ENCODE assay signal across 9 mouse cellular contexts in genomic region chr2:91455826-91456225, GRCm38 (mm10). TPM values are rescaled to one million over a fixed set of nuclear protein-coding genes. Genes with fewer than 3 reads are reported as not detected.
DNase-seq lines count a peak whose midpoint lies in the region; ATAC-seq lines count a peak whose summit lies in the region.
"Had no signal": no experiment of that assay in that cellular context is flagged by ENCODE, and none has a peak within 500 bp of the region (broad histone marks: within the 10 kb centered on the region; RNA-seq: fewer than 3 reads in every experiment).

No protein-coding gene starts in this region.

- 0 out of 2 replicates have a peak, but pooled peaks cover 4% of the 10 kb centered on the region for H3K27me3 ChIP-seq in hindbrain, embryonic 15.5 days
- no peaks in the 10 kb centered on the region for H3K27me3 ChIP-seq in hindbrain, embryonic 10.5 days (ENCODE audit: insufficient read depth, poor library complexity, severe bottlenecking)
- H3K27me3 ChIP-seq in embryonic facial prominence, embryonic 14.5 days (replicated peaks; ENCODE audit: control insufficient read depth, insufficient read depth, low read length), result no peaks in the 10 kb centered on the region
- H3K27me3 ChIP-seq: limb, embryonic 15.5 days had no signal

- H3K36me3 ChIP-seq in hindbrain, embryonic 15.5 days, result no peaks in the 10 kb centered on the region
- H3K36me3 ChIP-seq in hindbrain, embryonic 10.5 days, result peaks cover 6% of the 10 kb centered on the region; the same call in 1 of the 2 replicates
- no peaks in the 10 kb centered on the region for H3K36me3 ChIP-seq in embryonic facial prominence, embryonic 14.5 days (ENCODE audit: control insufficient read depth, insufficient read depth, low read length)
- H3K36me3 ChIP-seq: limb, embryonic 15.5 days had no signal

- no peak overlapping the region for H3K4me2 ChIP-seq in hindbrain, embryonic 15.5 days
- H3K4me2 ChIP-seq in embryonic facial prominence, embryonic 14.5 days (ENCODE audit: low read depth, low read length), result no peak overlapping the region
- H3K4me2 ChIP-seq: limb, embryonic 15.5 days had no signal

- no peak overlapping the region for H3K9ac ChIP-seq in hindbrain, embryonic 15.5 days
- H3K9ac ChIP-seq in embryonic facial prominence, embryonic 14.5 days (ENCODE audit: low read depth, low read length), result no peak overlapping the region
- H3K9ac ChIP-seq: limb, embryonic 15.5 days had no signal

- H3K9me3 ChIP-seq in hindbrain, embryonic 15.5 days, result no peaks in the 10 kb centered on the region
- H3K9me3 ChIP-seq in hindbrain, embryonic 10.5 days, result no peaks in the 10 kb centered on the region
- no peaks in the 10 kb centered on the region for H3K9me3 ChIP-seq in embryonic facial prominence, embryonic 14.5 days (ENCODE audit: control insufficient read depth, low read length)
- H3K9me3 ChIP-seq: limb, embryonic 15.5 days had no signal

- 3% methylated on average over 4 of the region's 4 CpGs for WGBS in hindbrain, embryonic 15.5 days
- 4% methylated on average over 4 of the region's 4 CpGs for WGBS in hindbrain, embryonic 10.5 days
- 5% methylated on average over 4 of the region's 4 CpGs for WGBS in embryonic facial prominence, embryonic 14.5 days

- peaks cover 31% of the 10 kb centered on the region for H3K4me1 ChIP-seq in hindbrain, embryonic 15.5 days (replicated peaks)
- peaks cover 54% of the 10 kb centered on the region for H3K4me1 ChIP-seq in hindbrain, embryonic 10.5 days (replicated peaks)
- peaks cover 11% of the 10 kb centered on the region for H3K4me1 ChIP-seq in embryonic facial prominence, embryonic 14.5 days (ENCODE audit: control insufficient read depth, insufficient read depth, low read length)

- DNase-seq in hindbrain, embryonic 10.5 days (ENCODE audit: low spot score), result no peak
- DNase-seq in A20 (ENCODE audit: low read depth, low spot score) (peak; percentile 43), ES-CJ7 (ENCODE audit: low read depth, low spot score) (peak; percentile 80)
- DNase-seq in embryonic facial prominence, embryonic 14.5 days (ENCODE audit: low spot score), result peak; percentile 78
- no peak for DNase-seq in urinary bladder, postnatal 14 days (ENCODE audit: low spot score)
- DNase-seq in ovary, adult 18-20 months (ENCODE audit: low spot score), result no peak

- peak overlapping the region; percentile 35; the same call in 1 of the 2 replicates for H3K27ac ChIP-seq in hindbrain, embryonic 15.5 days (replicated peaks)
- H3K27ac ChIP-seq in hindbrain, embryonic 10.5 days, result no peak overlapping the region
- no peak overlapping the region for H3K27ac ChIP-seq in embryonic facial prominence, embryonic 14.5 days (replicated peaks; ENCODE audit: low read depth, low read length)

- ATAC-seq in hindbrain, embryonic 15.5 days (ENCODE audit: low FRiP score, low read depth), result no peak
- ATAC-seq in embryonic facial prominence, embryonic 14.5 days (ENCODE audit: low read depth), result no peak
- ATAC-seq in megakaryocyte-erythroid progenitor cell, adult 5-6 weeks (replicated peaks; ENCODE audit: low FRiP score, low TSS enrichment, poor library complexity, severe bottlenecking), result 0 out of 2 replicates have a peak, but pooled peaks have one; percentile 46

- H3K4me3 ChIP-seq in hindbrain, embryonic 15.5 days, result no peak overlapping the region
- no peak overlapping the region for H3K4me3 ChIP-seq in hindbrain, embryonic 10.5 days
- no peak overlapping the region for H3K4me3 ChIP-seq in embryonic facial prominence, embryonic 14.5 days (ENCODE audit: low read depth, low read length)
- H3K4me3 ChIP-seq: limb, embryonic 15.5 days had no signal

RNA-seq across cellular contexts. Expression of gene Lrp4, which starts 1.5 kb away (rescaled TPM):
- polyA plus RNA-seq in hindbrain, embryonic 15.5 days (2015; fragmentation: Nextera tagmentation; extraction: Ambion mirVana), result 5.2 and 5.4 TPM in 2 replicates
- polyA plus RNA-seq in hindbrain, embryonic 10.5 days (2016; fragmentation: Nextera tagmentation; extraction: Ambion mirVana), result 6.4 and 7.6 TPM in 2 replicates
- 7.3 and 7.6 TPM in 2 replicates for polyA plus RNA-seq in embryonic facial prominence, embryonic 14.5 days (2014; fragmentation: Nextera tagmentation; extraction: Ambion mirVana)
- total RNA-seq in megakaryocyte-erythroid progenitor cell, adult 5-6 weeks (2014; fragmentation: Nextera tagmentation), result not detected in 2 replicates
- total RNA-seq in megakaryocyte-erythroid progenitor cell, adult 5-6 weeks (2017), result 0.23 TPM in 1 of 2 replicates, not detected in the other

RNA-seq across cellular contexts. Expression of gene 1110051M20Rik, which starts 11.3 kb away (rescaled TPM):
- 157 and 161 TPM in 2 replicates for polyA plus RNA-seq in hindbrain, embryonic 15.5 days (2015; fragmentation: Nextera tagmentation; extraction: Ambion mirVana)
- polyA plus RNA-seq in hindbrain, embryonic 10.5 days (2016; fragmentation: Nextera tagmentation; extraction: Ambion mirVana), result 86.4 and 96.7 TPM in 2 replicates
- 56.0 and 59.2 TPM in 2 replicates for polyA plus RNA-seq in embryonic facial prominence, embryonic 14.5 days (2014; fragmentation: Nextera tagmentation; extraction: Ambion mirVana)
- 11.1 and 12.1 TPM in 2 replicates for total RNA-seq in megakaryocyte-erythroid progenitor cell, adult 5-6 weeks (2014; fragmentation: Nextera tagmentation)
- total RNA-seq in megakaryocyte-erythroid progenitor cell, adult 5-6 weeks (2017), result 3.1 and 9.3 TPM in 2 replicates

Comparison
In these comparisons a context has a peak if more than half of its experiments do, and no peak if none do; other contexts are left out.
1. DNase-seq: peak in A20 (single experiment), ES-CJ7 (single experiment) and embryonic facial prominence, embryonic 14.5 days (single experiment); none in hindbrain, embryonic 10.5 days (single experiment), urinary bladder, postnatal 14 days (single experiment) and ovary, adult 18-20 months (single experiment).